Mouse (Mus musculus): ENCODE data around the gene Olfr804.

DNA sequence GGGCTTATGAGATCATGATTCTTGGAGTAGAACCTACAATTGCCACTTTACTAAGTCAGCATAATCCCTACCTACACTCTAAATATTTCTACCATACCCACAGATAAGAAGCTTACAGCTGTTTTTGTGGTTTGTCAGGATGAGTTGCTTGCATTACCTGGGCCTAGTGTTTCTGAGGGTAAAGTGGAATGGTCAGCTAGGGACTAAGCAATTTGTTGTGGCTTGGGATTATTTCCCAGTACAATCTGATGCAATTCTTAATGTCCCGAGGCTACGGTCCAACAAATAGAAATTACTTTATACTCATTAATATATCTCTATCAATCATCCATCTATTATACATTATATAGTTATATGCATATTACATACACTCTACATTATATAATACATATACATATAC is 26.3 kb downstream of the Olfr804 start, which contains the start of gene Olfr805:
- TF ChIP-seq CTCF (IDR thresholded peaks at IDR 0.05; ENCODE audit: low read depth): no peak
- no peak for TF ChIP-seq EP300 (IDR thresholded peaks at IDR 0.05; ENCODE audit: low read depth)
